Mouse (Mus musculus) erythroblast, embryonic 14.5 days (primary cell): Measurements from ENCODE around the gene Ctrc.

Experiments used
- GATA1 ChIP-seq: IDR thresholded peaks from 2 replicates; pipeline ENCODE4 v1.6.1; 2012; ENCODE audit warnings: low read length, inconsistent platforms, mixed read lengths
- TAL1 ChIP-seq: IDR thresholded peaks from 3 replicates; pipeline ENCODE4 v1.6.1; 2012; ENCODE audit warnings: low read length, inconsistent platforms, mixed read lengths

- TF ChIP-seq GATA1: no peak
- no peak for TF ChIP-seq TAL1
Measured at GRCm38 (mm10) chr4:141826060-141826459, 20.1 kb downstream of the Ctrc start, which contains the start of gene Cela2a.
